Mouse (Mus musculus) heart, embryonic 10.5 days (tissue): ENCODE measurements around the gene Tnfrsf1b. TPM values are rescaled to one million over a fixed set of nuclear protein-coding genes. Genes with fewer than 3 reads are reported as not detected.

Experiments used
- DNase-seq: peaks from one replicate; pipeline ENCODE4 v3.0.0-alpha.2; 2017; ENCODE audit warnings: low spot score
- H3K27ac ChIP-seq: fragments of 300-500 bp; sonication (generic); 2 replicates; pipeline ENCODE4 v1.5.1; 2016; ENCODE audit warnings: mild to moderate bottlenecking
- H3K27me3 ChIP-seq: fragments of 300-500 bp; sonication (generic); 2 replicates; pipeline ENCODE4 v1.6.1; 2016; ENCODE audit warnings: mild to moderate bottlenecking; ENCODE audit not compliant: poor library complexity, insufficient read depth, severe bottlenecking
- H3K36me3 ChIP-seq: fragments of 300-500 bp; sonication (generic); 2 replicates; pipeline ENCODE4 v1.6.1; 2016; ENCODE audit warnings: mild to moderate bottlenecking, moderate library complexity
- H3K4me1 ChIP-seq: fragments of 300-500 bp; sonication (generic); 2 replicates; pipeline ENCODE4 v1.6.1; 2016; ENCODE audit warnings: mild to moderate bottlenecking
- H3K4me3 ChIP-seq: fragments of 300-500 bp; sonication (generic); 2 replicates; pipeline ENCODE4 v1.5.1; 2016; ENCODE audit warnings: mild to moderate bottlenecking, moderate library complexity
- H3K9me3 ChIP-seq: fragments of 300-500 bp; sonication (generic); 2 replicates; pipeline ENCODE4 v1.6.1; 2016; ENCODE audit warnings: mild to moderate bottlenecking, moderate library complexity
- WGBS: fragments of 180-500 bp; shearing (Covaris S2); methylation state at CpG from one replicate; pipeline ENCODE4 v1.1.7; 2016; 5-methylcytosine and 5-hydroxymethylcytosine counted together
- polyA plus RNA-seq: library from polyadenylated mRNA; unstranded; fragments of >200 nt; fragmentation: Nextera tagmentation; extraction: Ambion mirVana; gene quantifications from 2 replicates; pipeline ENCODE4 v1.2.1, GENCODE M21; 2016

Gene Tnfrsf1b
- polyA plus RNA-seq, 1 experiment from 2014 or later, result 2.5 TPM

DNA sequence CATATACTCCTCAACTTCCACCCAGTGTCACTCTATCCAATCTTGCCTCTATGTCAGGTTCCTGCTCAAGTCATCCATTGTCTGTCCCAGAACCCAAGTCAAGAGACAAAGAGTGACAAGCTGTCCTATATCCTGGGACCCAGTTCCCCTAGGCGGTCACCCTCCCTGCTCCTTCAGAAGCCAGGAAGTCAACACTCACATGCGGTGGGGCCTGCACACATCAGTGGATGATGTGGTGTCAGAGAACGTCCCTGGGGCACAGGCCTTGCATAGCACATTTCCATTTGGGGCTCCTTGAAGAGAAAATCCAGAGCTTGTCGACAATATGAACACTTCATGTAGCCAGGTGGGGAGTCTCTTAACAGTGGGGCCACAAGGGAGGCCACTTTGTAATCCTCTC is 22.1 kb downstream of the Tnfrsf1b start:
- 71% methylated on average over 4 of the region's 4 CpGs for WGBS
- no peak for DNase-seq
- no peaks in the 10 kb centered on the region; the same call in 1 of the 2 replicates for H3K4me1 ChIP-seq
- H3K27ac ChIP-seq, result no peak overlapping the region
- H3K9me3 ChIP-seq, result no peaks in the 10 kb centered on the region
- no peak overlapping the region for H3K4me3 ChIP-seq
- no peaks in the 10 kb centered on the region for H3K36me3 ChIP-seq
- no peaks in the 10 kb centered on the region for H3K27me3 ChIP-seq

- Histone ChIP-seq H3K36me3 (no peaks in the 10 kb centered on the region), H3K27ac (peak overlapping the region; percentile 1; the same call in 1 of the 2 replicates), H3K4me3 (no peak overlapping the region), H3K27me3 (peaks cover 9% of the 10 kb centered on the region; the same call in 1 of the 2 replicates), H3K9me3 (no peaks in the 10 kb centered on the region), H3K4me1 (no peaks in the 10 kb centered on the region; the same call in 1 of the 2 replicates)
- whole genome bisulfite sequencing, result 51% methylated on average over 8 of the region's 8 CpGs
- no peak for DNase-seq
Observed at GRCm38 (mm10) chr4:145222064-145222463, 24.6 kb downstream of the Tnfrsf1b start.

- no peak for DNase-seq
- WGBS, result 74% methylated on average over 2 of the region's 2 CpGs
- H3K4me3 ChIP-seq, result no peak overlapping the region
Observed at GRCm38 (mm10) chr4:145221379-145221778, 25.3 kb downstream of the Tnfrsf1b start.

DNA sequence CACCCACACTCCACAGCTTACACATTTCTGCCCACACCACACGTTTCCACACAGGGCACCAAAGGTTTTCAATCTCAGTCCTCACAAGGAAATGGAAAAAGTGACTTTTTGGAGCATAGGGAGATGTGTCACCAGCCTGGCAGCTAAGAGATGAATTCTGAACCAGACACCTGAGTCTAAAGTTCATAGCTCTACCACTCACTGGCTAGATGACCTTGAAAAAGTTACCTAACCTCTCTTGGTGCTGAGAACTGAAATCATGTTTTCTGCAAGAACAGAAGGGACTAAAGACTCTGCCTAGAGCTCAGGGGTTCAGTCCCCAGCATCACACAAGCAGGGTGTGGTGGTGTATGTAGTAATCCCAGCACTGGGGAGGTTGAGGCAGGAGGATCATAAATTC is 26.7 kb downstream of the Tnfrsf1b start:
- Histone ChIP-seq H3K27me3 (peaks cover 11% of the 10 kb centered on the region; the same call in 1 of the 2 replicates), H3K36me3 (no peaks in the 10 kb centered on the region), H3K27ac (no peak overlapping the region), H3K9me3 (no peaks in the 10 kb centered on the region), H3K4me1 (peaks cover 7% of the 10 kb centered on the region), H3K4me3 (no peak overlapping the region)
- no peak for DNase-seq
- 84% methylated on average over 1 of the region's 1 CpGs for WGBS

More at GRCm38 (mm10) chr4:145221379-145221778, 25.3 kb downstream of the Tnfrsf1b start:
- Histone ChIP-seq H3K4me1 (no peaks in the 10 kb centered on the region; the same call in 1 of the 2 replicates), H3K27ac (peak overlapping the region; percentile 1; the same call in 1 of the 2 replicates), H3K27me3 (peaks cover 11% of the 10 kb centered on the region; the same call in 1 of the 2 replicates), H3K9me3 (no peaks in the 10 kb centered on the region), H3K36me3 (no peaks in the 10 kb centered on the region)

- no peak for DNase-seq
- H3K36me3 ChIP-seq, result no peaks in the 10 kb centered on the region
- peaks cover 12% of the 10 kb centered on the region for H3K4me1 ChIP-seq
- no peak overlapping the region for H3K27ac ChIP-seq
- no peak overlapping the region for H3K4me3 ChIP-seq
- WGBS, result 57% methylated on average over 15 of the region's 15 CpGs
- no peaks in the 10 kb centered on the region for H3K9me3 ChIP-seq
- peaks cover 11% of the 10 kb centered on the region; the same call in 1 of the 2 replicates for H3K27me3 ChIP-seq
Observed at GRCm38 (mm10) chr4:145219240-145219985, 27.3 kb downstream of the Tnfrsf1b start.

DNA sequence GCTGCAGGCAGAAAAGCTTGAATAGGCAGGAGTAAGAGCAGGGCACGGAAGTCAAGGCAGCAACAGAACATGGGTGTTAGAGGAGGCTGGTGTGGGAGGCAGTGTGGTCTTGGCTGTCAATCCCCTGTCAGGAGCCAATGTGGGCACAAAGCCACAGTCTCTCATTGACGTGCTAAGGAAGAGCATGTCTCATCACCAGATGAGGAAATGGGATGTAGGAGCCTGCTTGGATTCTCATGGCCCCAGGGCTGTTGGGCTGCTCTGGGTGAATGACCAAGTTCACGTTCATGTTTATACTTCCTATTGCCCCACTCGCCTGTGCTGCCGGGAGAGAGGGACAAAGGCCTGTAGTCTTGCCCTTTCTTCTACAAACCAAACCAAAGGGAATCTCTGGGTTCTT is 28.8 kb downstream of the Tnfrsf1b start:
- DNase-seq, result no peak
- Histone ChIP-seq H3K36me3 (no peaks in the 10 kb centered on the region), H3K27ac (no peak overlapping the region), H3K9me3 (no peaks in the 10 kb centered on the region), H3K27me3 (peaks cover 11% of the 10 kb centered on the region; the same call in 1 of the 2 replicates), H3K4me3 (no peak overlapping the region), H3K4me1 (peaks cover 17% of the 10 kb centered on the region)
- 78% methylated on average over 5 of the region's 5 CpGs for WGBS

- H3K36me3 ChIP-seq, result no peaks in the 10 kb centered on the region
- no peak for DNase-seq
- H3K27ac ChIP-seq, result no peak overlapping the region
- H3K4me3 ChIP-seq, result no peak overlapping the region
- H3K9me3 ChIP-seq, result no peaks in the 10 kb centered on the region
- peaks cover 17% of the 10 kb centered on the region for H3K4me1 ChIP-seq
- WGBS, result 81% methylated on average over 6 of the region's 6 CpGs
- H3K27me3 ChIP-seq, result peaks cover 11% of the 10 kb centered on the region; the same call in 1 of the 2 replicates
Observed at GRCm38 (mm10) chr4:145217046-145217445, 29.6 kb downstream of the Tnfrsf1b start.

DNA sequence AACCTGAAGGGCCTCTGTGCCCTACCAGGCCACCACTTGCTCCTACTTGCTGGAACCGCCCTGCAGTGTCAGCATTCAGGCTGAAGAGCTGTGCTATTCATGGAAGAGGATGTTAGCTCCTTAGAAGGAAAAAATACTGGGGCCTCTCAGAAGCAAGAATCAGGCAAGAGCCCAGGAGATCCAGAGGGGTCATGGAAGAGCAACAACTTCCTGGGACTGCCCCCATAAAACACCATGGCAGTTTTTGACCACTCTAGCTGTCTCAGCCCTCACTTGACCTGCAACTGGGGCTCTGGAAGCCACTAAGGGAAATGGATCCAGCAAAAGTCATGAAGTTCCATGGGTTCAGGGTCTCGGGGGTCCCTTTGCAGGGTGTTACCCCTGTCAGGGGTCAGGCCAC is 31.3 kb downstream of the Tnfrsf1b start:
- no peak overlapping the region for H3K4me3 ChIP-seq
- no peak overlapping the region for H3K27ac ChIP-seq
- H3K27me3 ChIP-seq, result peaks cover 11% of the 10 kb centered on the region; the same call in 1 of the 2 replicates
- DNase-seq, result no peak
- H3K36me3 ChIP-seq, result no peaks in the 10 kb centered on the region
- no peaks in the 10 kb centered on the region for H3K9me3 ChIP-seq
- whole genome bisulfite sequencing, result 80% methylated on average over 2 of the region's 2 CpGs
- peaks cover 17% of the 10 kb centered on the region for H3K4me1 ChIP-seq

- 48% methylated on average over 6 of the region's 6 CpGs for WGBS
- DNase-seq, result no peak
- H3K4me1 ChIP-seq, result peaks cover 18% of the 10 kb centered on the region
- H3K27me3 ChIP-seq, result peaks cover 11% of the 10 kb centered on the region; the same call in 1 of the 2 replicates
- no peak overlapping the region for H3K4me3 ChIP-seq
- H3K9me3 ChIP-seq, result no peaks in the 10 kb centered on the region
- H3K36me3 ChIP-seq, result no peaks in the 10 kb centered on the region
- H3K27ac ChIP-seq, result no peak overlapping the region
Observed at GRCm38 (mm10) chr4:145214786-145215174, 31.9 kb downstream of the Tnfrsf1b start.

- Histone ChIP-seq H3K36me3 (no peaks in the 10 kb centered on the region), H3K4me1 (peaks cover 21% of the 10 kb centered on the region), H3K27ac (peak overlapping the region; percentile 42; the same call in 1 of the 2 replicates), H3K4me3 (no peak overlapping the region), H3K9me3 (no peaks in the 10 kb centered on the region), H3K27me3 (peaks cover 11% of the 10 kb centered on the region; the same call in 1 of the 2 replicates)
- 30% methylated on average over 8 of the region's 8 CpGs for WGBS
- peak; percentile 91 for DNase-seq
Observed at GRCm38 (mm10) chr4:145213999-145214785, 32.5 kb downstream of the Tnfrsf1b start.

DNA sequence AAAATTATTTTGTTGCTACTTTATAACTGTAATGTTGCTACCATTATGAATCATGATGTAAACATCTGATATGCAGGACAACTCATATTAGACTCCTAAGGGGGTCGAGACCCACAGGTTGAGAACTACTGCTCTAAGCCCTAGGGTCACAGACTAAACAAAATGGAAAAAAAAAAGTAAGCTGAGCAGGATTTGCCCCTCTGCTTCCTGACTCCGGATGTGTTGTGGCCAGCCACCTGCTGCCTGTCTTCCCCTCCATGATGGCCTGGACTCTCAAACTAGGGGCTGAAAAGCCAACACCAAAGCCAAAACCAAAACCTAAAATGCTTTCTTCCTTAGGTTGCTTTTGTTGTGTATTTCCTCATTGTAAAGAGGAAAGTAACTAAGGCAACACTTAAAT is 35.6 kb downstream of the Tnfrsf1b start:
- Histone ChIP-seq H3K4me1 (peaks cover 21% of the 10 kb centered on the region), H3K27me3 (no peaks in the 10 kb centered on the region), H3K27ac (no peak overlapping the region), H3K36me3 (no peaks in the 10 kb centered on the region), H3K4me3 (no peak overlapping the region), H3K9me3 (no peaks in the 10 kb centered on the region)
- 75% methylated on average over 2 of the region's 2 CpGs for WGBS
- no peak for DNase-seq

- no peak overlapping the region for H3K27ac ChIP-seq
- H3K36me3 ChIP-seq, result no peaks in the 10 kb centered on the region
- H3K9me3 ChIP-seq, result no peaks in the 10 kb centered on the region
- 82% methylated on average over 5 of the region's 5 CpGs for WGBS
- peaks cover 19% of the 10 kb centered on the region for H3K4me1 ChIP-seq
- no peak overlapping the region for H3K4me3 ChIP-seq
- DNase-seq, result no peak
- H3K27me3 ChIP-seq, result no peaks in the 10 kb centered on the region
Observed at GRCm38 (mm10) chr4:145210564-145210963, 36.1 kb downstream of the Tnfrsf1b start.

GRCm38 (mm10) chr4:145209690-145210088 is 37.0 kb downstream of the Tnfrsf1b start:
- Histone ChIP-seq H3K4me3 (no peak overlapping the region), H3K36me3 (no peaks in the 10 kb centered on the region), H3K27ac (no peak overlapping the region), H3K4me1 (peaks cover 11% of the 10 kb centered on the region), H3K9me3 (no peaks in the 10 kb centered on the region), H3K27me3 (no peaks in the 10 kb centered on the region)
- 41% methylated on average over 5 of the region's 5 CpGs for WGBS
- DNase-seq, result no peak
